Mouse (Mus musculus) effector memory CD4-positive, alpha-beta T cell, adult 5 months (primary cell): ENCODE data around the gene Rnf25. TPM values are rescaled to one million over a fixed set of nuclear protein-coding genes. Genes with fewer than 3 reads are reported as not detected.

Source experiments
- polyA plus RNA-seq: library from polyadenylated mRNA; unstranded; fragments of 100-300 nt; shearing (Covaris generic); gene quantifications from one replicate; pipeline ENCODE4 v1.2.1, GENCODE M21; 2017

Gene Rnf25
- polyA plus RNA-seq = 18.5 TPM

DNA sequence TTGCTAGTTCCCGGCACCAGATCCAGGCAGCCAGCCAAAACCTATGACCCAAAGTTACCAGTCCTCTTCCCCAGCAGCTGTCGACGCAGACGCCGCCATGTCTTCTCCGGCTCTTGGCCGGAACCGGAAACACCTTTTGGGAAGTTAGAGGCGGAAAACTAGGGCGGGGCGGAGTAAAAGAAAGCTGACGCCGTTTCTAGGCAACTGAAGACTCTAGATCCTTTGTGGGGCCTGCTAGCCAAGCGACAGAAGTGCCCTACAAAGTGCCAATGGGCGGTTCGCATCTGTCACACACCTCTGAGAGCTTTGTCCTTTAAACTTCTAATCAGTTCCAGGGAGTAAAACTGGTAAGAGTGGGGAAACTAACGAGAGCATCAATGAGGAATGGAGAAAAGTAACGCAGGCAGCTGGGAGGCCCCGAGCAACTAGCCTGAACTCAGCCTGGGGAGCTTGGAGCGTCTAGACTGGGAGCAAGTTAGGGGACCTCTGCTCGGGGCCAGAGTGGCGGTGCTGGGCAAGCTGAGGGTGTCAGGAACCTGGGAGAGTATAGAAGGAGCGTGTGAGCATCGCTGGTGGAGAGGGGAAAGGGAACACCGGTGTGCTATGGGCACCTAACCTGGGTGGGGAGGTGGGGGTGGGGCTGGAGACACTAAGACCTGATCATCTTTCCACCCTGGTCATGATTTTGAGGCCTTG, at the start of gene Rnf25, which contains the start of gene Stk36:
Rnf25 (minus strand) TSS at position 131 of the 696 bp plus-strand sequence.
Stk36 (plus strand) TSS at position 179 of the 696 bp plus-strand sequence.

DNA sequence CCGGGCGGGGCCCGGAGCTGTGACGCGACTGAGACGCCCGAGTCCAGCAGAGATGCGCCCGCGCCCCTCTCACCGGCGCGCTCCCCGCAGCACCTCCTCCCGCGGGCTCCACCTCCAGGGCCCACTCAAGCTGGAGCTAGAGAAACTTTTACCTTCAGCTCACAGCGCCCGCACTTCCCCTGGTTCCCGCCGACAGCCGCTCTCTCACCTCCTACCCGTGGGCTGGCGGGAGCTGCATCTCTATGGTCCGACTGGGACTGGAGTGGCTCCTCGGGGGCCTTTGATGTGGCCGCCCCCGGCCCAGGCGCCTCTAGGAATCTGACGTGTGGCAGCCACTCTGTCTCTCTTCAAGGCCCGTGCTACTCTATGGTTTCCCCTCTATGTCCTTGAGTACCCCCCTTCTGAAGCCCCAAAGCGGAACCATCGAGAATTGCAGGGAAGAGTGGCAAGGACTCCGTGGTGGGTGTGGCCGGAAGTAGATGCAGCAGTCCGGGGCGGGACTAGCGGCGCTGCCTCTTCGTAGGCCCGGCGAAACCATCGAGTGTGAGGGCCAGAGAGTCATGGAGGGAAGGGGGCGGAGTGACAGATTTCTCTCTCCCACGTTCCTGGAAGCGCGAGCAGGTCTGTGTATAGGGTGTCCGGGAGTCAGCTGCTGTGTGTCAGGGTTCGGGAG, 13.3 kb downstream of the Rnf25 start, which contains the start of the genes Zfp142 and Bcs1l:
Zfp142 (minus strand) TSS at position 474 of the 673 bp plus-strand sequence.
Bcs1l (plus strand) TSS at position 517 of the 673 bp plus-strand sequence.

DNA sequence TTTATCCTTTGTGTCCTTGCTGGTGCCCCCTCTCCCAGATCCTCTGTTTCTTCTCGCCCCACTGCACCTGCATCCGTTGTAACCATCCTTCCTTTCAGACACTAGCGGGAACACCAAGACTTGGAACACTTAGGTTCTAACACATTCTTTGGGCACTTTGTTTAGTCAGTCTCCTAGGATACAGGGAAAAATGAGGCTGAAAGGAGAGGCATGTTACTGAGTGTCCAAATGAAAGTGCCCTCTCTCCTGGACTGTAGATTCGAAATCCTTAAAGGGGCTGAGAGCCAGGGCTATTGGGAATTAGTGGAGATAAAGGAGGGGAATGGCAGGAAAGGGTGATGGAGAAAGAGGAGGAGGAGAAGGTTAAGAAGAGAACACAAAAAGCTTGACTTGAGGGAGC, 57.0 kb downstream of the Rnf25 start, which contains the start of gene Usp37:
Usp37 (minus strand) TSS at position 101 of the 400 bp plus-strand sequence.

Other genes with a start within 250 kb of the Rnf25 start
- gene Catip, start 239.3 kb downstream of the Rnf25 start, polyA plus RNA-seq = not detected
- gene Slc11a1, start 226.2 kb downstream of the Rnf25 start, polyA plus RNA-seq = not detected
- gene Ctdsp1, start 209.9 kb downstream of the Rnf25 start, polyA plus RNA-seq = 4.7 TPM
- 0.11 TPM for gene Vil1, start 192.0 kb downstream of the Rnf25 start, polyA plus RNA-seq
- 21.4 TPM for gene Cnot9, start 95.3 kb downstream of the Rnf25 start, polyA plus RNA-seq
- 0.79 TPM for gene Plcd4, start 58.5 kb downstream of the Rnf25 start, polyA plus RNA-seq
- 26.6 TPM for gene Usp37, start 57.1 kb downstream of the Rnf25 start, polyA plus RNA-seq
- 18.4 TPM for gene Zfp142, start 13.2 kb downstream of the Rnf25 start, polyA plus RNA-seq
- gene Bcs1l, start 13.1 kb downstream of the Rnf25 start, polyA plus RNA-seq = 3.8 TPM
- gene Stk36, start within 50 bp of the Rnf25 start, polyA plus RNA-seq = 0.09 TPM
- gene Ttll4, start 60.3 kb upstream of the Rnf25 start, polyA plus RNA-seq = 46.6 TPM
- not detected for gene Cyp27a1, start 112.2 kb upstream of the Rnf25 start, polyA plus RNA-seq
- not detected for gene Prkag3, start 147.8 kb upstream of the Rnf25 start, polyA plus RNA-seq
- not detected for gene Wnt6, start 170.5 kb upstream of the Rnf25 start, polyA plus RNA-seq
- 2.6 TPM for gene Wnt10a, start 190.1 kb upstream of the Rnf25 start, polyA plus RNA-seq